Mouse (Mus musculus): Measurements from ENCODE around the gene Jdp2.

DNA sequence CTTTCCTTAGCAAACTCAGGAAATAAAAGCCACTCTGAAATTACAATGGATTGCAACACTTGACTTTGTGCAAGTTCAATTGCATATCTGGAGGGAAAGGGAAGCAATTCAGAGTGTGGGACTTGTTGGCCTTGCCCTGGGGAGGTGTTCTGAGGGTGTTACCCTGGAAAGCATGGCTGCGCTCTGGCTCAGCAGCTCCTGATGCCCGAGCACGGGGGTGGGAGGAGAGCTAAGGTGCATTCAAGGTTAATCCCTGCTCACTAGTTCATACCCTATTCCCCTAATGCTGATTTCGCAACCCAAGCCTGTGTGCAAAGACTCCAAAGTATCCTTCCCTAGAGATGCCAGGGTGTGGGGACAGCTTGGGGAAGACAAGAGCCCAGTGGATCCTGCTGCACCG is 44.9 kb downstream of the Jdp2 start:
- TF ChIP-seq POLR2A (IDR thresholded peaks at IDR 0.05; ENCODE audit: extremely low read depth, insufficient read depth, low read length) (no peak), CTCF (IDR thresholded peaks at IDR 0.05; ENCODE audit: low read depth, low read length) (no peak)

All from liver, adult 2 months (tissue).